Mouse (Mus musculus) liver, embryonic 11.5 days (tissue): ENCODE data around the gene Gps2. TPM values are rescaled to one million over a fixed set of nuclear protein-coding genes. Genes with fewer than 3 reads are reported as not detected.

ENCODE experiments used
- ATAC-seq: fragments of 200-750 bp; cut with Nextera tagmentation; replicated peaks from 2 replicates; pipeline ENCODE4 v1.8.0; 2017; ENCODE audit warnings: moderate number of reproducible peaks, mild to moderate bottlenecking, moderate TSS enrichment, moderate library complexity; ENCODE audit not compliant: low FRiP score
- DNase-seq: peaks from one replicate; pipeline ENCODE4 v3.0.0-alpha.2; 2017; ENCODE audit warnings: low spot score
- H3K27ac ChIP-seq: fragments of 300-500 bp; sonication (generic); 2 replicates; pipeline ENCODE4 v1.5.1; 2014; ENCODE audit warnings: mild to moderate bottlenecking, low read depth, low read length, control low read depth
- H3K27me3 ChIP-seq: fragments of 300-500 bp; sonication (generic); replicated peaks from 2 replicates; pipeline ENCODE4 v1.6.1; 2014; ENCODE audit warnings: low read length, mixed read lengths; ENCODE audit not compliant: control insufficient read depth, insufficient read depth
- H3K36me3 ChIP-seq: fragments of 300-500 bp; sonication (generic); 2 replicates; pipeline ENCODE4 v1.6.1; 2014; ENCODE audit warnings: mild to moderate bottlenecking, low read length, moderate library complexity, mixed read lengths; ENCODE audit not compliant: control insufficient read depth, insufficient read depth
- H3K4me1 ChIP-seq: fragments of 300-500 bp; sonication (generic); replicated peaks from 2 replicates; pipeline ENCODE4 v1.6.1; 2014; ENCODE audit warnings: low read length, mixed read lengths; ENCODE audit not compliant: control insufficient read depth, insufficient read depth
- H3K4me2 ChIP-seq: fragments of 300-500 bp; sonication (generic); 2 replicates; pipeline ENCODE4 v1.6.1; 2014; ENCODE audit warnings: mild to moderate bottlenecking, control low read depth, moderate library complexity
- H3K4me3 ChIP-seq: fragments of 300-500 bp; sonication (generic); 2 replicates; pipeline ENCODE4 v1.5.1; 2014; ENCODE audit warnings: low read depth, low read length, control low read depth
- H3K9ac ChIP-seq: fragments of 300-500 bp; sonication (generic); 2 replicates; pipeline ENCODE4 v1.6.1; 2014; ENCODE audit warnings: low read depth, low read length, control low read depth
- H3K9me3 ChIP-seq: fragments of 300-500 bp; sonication (generic); 2 replicates; pipeline ENCODE4 v1.6.1; 2016; ENCODE audit warnings: low read length, inconsistent platforms, mixed read lengths; ENCODE audit not compliant: control insufficient read depth
- WGBS: fragments of 180-500 bp; shearing (Covaris S2); extraction: QIAGEN DNeasy Blood & Tissue Kit; methylation state at CpG from one replicate; pipeline ENCODE4 v1.1.7; 2014; 5-methylcytosine and 5-hydroxymethylcytosine counted together
- polyA plus RNA-seq: library from polyadenylated mRNA; unstranded; fragments of >200 nt; fragmentation: Nextera tagmentation; extraction: Ambion mirVana; gene quantifications from 2 replicates; pipeline ENCODE4 v1.2.1, GENCODE M21; 2014

The Gps2 gene
- polyA plus RNA-seq, 1 experiment from 2014 or later: 130 TPM

DNA sequence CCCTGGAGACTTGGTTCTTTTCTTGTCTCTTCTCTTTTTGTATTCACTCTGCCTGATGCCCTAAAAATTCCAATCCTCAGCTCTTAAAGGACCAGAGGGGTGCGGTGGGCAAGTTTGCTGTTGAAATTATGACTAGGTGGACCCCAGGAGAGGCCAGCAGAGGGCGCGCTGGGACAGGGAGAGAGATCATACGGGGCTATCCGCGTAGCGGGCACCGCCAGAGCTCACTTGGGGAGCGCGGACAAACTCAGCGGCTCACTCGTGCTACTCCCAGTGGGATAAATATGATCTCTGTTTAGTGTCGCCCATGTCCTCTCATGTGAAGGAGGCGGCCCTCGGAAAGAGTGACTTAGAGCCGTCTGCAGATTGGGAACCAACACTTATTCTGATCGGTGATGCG lies 20.5 kb downstream of the Gps2 start:
- DNase-seq (peak; percentile 94), ATAC-seq (no peak; the same call in 1 of the 2 replicates)
- Histone ChIP-seq H3K9me3 (no peaks in the 10 kb centered on the region), H3K36me3 (no peaks in the 10 kb centered on the region), H3K27me3 (peaks cover 47% of the 10 kb centered on the region), H3K4me2 (peak overlapping the region; percentile 90), H3K4me3 (peak overlapping the region; percentile 7; the same call in 1 of the 2 replicates), H3K9ac (no peak overlapping the region), H3K4me1 (peaks cover 19% of the 10 kb centered on the region), H3K27ac (no peak overlapping the region)
- 2% methylated on average over 18 of the region's 18 CpGs for WGBS

DNA sequence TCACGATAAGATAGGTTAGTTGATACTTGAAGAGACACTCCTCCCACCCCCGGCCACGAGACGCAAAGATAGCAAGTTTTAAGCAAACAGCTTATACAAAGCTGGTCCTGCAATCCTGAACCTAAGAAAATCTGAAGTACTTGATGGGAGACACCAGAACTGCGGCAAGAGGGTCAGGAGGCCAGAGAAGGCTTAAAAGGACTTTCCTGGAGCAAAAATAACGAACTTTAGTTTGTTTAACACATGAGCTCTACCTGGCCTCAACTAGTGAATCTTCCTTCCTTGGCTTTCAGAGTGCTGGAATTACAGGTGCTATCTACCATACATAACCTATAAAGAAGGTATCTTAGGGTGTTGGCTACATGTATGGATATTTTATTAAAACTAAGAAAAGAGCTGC lies 21.0 kb downstream of the Gps2 start:
- Histone ChIP-seq H3K4me1 (peaks cover 19% of the 10 kb centered on the region), H3K4me3 (peak overlapping the region; percentile 43), H3K9ac (no peak overlapping the region)

DNA sequence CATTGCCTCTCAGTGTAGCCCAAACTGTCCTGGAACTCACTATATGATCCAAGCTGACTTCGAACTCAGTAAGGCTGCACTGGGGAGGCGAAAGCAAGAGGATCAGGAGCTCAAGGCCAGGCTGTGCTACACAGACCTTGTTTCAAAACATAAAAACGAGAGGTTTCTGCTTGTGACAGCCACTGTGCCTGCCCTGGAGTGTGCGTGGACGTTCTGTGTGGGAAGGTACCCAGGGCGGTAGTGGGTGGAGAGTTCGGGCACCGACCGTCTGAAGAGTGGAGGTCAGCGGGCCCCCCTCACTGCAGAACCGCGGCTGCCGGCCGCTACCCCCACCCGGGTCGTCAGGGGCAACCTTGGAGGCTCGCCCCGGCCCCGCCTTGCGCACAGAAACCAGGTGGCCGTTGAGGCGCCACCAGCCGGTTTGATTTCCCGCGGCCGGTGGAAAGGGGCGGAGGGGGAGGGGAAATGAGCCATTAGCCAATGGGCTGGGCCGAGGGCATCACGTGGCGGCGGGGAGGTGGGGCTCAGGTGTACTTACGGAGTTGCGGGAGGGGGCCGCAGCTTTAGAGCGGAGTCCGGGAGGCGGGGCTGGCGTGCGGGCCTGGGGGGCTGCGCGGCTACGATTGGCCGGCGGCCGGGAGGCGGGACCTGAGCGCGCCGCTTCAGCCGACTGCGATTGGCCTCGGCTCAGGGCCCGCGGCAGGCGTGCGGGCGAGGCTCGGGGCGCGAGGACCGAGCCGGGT lies 21.6 kb downstream of the Gps2 start, which contains the start of gene Ybx2:
Gene Ybx2 (plus strand): TSS at position 660 of the 743 bp plus-strand sequence.
- Histone ChIP-seq H3K4me2 (peak within 1 kb of the TSS; percentile 90), H3K4me3 (peak within 1 kb of the TSS; percentile 43), H3K36me3 (no peaks in the 10 kb centered on the region), H3K9ac (peak within 1 kb of the TSS; percentile 34), H3K9me3 (no peaks in the 10 kb centered on the region), H3K4me1 (peaks cover 19% of the 10 kb centered on the region), H3K27ac (no peak within 1 kb of the TSS), H3K27me3 (peaks cover 58% of the 10 kb centered on the region)
- ATAC-seq (peak; percentile 80), DNase-seq (peak; percentile 88)
- WGBS: 1% methylated on average over 53 of the region's 62 CpGs

More for the DNA sequence above, 21.0 kb downstream of the Gps2 start:
- no peak for DNase-seq
- ATAC-seq: no peak
- peaks cover 52% of the 10 kb centered on the region for H3K27me3 ChIP-seq
- no peak overlapping the region for H3K27ac ChIP-seq
- H3K9me3 ChIP-seq: no peaks in the 10 kb centered on the region
- peak overlapping the region; percentile 90 for H3K4me2 ChIP-seq
- 16% methylated on average over 6 of the region's 6 CpGs for WGBS
- H3K36me3 ChIP-seq: no peaks in the 10 kb centered on the region

DNA sequence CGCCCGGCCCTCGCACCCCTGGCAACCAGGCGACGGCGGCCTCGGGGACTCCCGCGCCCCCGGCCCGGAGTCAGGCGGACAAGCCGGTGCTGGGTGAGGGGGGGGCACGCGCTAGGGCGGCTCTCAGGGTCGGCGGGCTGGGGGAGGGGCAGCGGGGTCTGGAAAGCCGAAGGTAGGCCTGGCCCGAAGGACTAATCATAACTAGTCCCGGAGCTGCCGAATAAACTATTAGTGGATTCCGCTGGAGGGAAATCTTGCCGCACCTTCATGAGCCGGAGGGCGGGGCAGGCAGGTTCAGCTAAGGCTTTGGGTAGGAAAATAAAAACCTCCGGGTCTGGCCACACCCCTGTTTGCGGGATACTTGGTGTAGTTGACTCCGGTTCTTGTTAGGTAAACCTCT lies 22.5 kb downstream of the Gps2 start:
- whole genome bisulfite sequencing: 4% methylated on average over 30 of the region's 30 CpGs
- Histone ChIP-seq H3K4me1 (peaks cover 19% of the 10 kb centered on the region), H3K27me3 (peaks cover 63% of the 10 kb centered on the region), H3K4me2 (peak overlapping the region; percentile 90), H3K9me3 (no peaks in the 10 kb centered on the region), H3K27ac (no peak overlapping the region), H3K4me3 (peak overlapping the region; percentile 43), H3K9ac (peak overlapping the region; percentile 4), H3K36me3 (no peaks in the 10 kb centered on the region)
- ATAC-seq: no peak
- DNase-seq: no peak

DNA sequence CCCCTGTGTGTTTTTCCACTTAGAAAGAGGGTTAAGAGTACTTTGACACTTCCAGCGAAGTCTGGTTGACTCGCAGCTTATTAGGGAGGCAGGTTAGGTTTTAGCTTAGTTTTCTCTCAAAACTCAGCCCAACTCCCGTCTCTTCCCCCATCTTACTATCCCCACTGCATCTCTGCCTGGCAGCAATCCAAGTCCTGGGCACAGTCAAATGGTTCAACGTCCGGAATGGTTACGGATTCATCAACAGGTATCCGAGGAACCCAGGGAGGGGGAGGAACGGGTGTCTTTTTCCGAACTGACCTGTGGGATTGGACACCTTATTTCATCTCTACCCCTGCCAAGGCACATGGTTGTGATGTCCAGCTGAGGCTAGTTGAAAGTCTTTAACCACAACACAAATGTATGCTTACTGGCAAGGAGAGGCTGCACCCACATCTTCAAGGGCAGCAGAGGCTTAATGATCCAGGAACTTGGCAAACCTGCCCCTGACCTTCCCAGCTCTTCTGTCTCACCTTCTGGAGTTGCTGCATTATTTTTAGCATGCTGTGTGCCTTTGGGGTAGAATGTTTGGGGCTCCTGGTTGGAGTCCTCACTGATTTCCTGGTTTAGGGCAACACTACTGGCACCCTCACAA lies 23.1 kb downstream of the Gps2 start:
- Histone ChIP-seq H3K9ac (no peak overlapping the region), H3K27ac (no peak overlapping the region), H3K9me3 (no peaks in the 10 kb centered on the region), H3K4me1 (peaks cover 19% of the 10 kb centered on the region), H3K4me2 (peak overlapping the region; percentile 90), H3K36me3 (no peaks in the 10 kb centered on the region), H3K4me3 (peak overlapping the region; percentile 43; the same call in 1 of the 2 replicates), H3K27me3 (peaks cover 63% of the 10 kb centered on the region)
- DNase-seq (no peak), ATAC-seq (no peak)
- 45% methylated on average over 9 of the region's 9 CpGs for WGBS

DNA sequence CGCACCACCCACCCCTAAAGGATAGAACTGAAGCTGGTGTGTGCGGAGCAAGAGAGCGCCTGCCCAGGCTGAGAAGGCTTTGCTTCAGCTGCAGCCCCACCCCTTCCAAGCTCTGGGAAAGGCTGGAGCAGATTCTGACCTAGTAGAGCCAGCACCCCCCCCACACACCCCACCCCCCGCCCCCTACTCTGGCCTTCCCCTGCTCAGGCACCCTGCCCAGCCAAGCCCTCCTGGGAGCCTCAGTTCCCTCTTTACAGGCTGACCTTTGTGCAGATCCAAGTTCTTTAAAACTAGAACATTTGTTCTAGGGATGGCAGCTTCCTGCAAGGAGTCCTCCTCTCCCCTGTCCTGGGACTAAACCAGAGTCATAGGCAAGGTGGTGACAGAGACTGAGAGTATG lies 23.7 kb downstream of the Gps2 start:
- ATAC-seq (no peak), DNase-seq (no peak)
- Histone ChIP-seq H3K4me3 (no peak overlapping the region), H3K9ac (no peak overlapping the region), H3K4me1 (peaks cover 19% of the 10 kb centered on the region), H3K4me2 (no peak overlapping the region), H3K27me3 (peaks cover 63% of the 10 kb centered on the region), H3K36me3 (no peaks in the 10 kb centered on the region), H3K27ac (no peak overlapping the region), H3K9me3 (no peaks in the 10 kb centered on the region)
- 33% methylated on average over 4 of the region's 4 CpGs for WGBS

DNA sequence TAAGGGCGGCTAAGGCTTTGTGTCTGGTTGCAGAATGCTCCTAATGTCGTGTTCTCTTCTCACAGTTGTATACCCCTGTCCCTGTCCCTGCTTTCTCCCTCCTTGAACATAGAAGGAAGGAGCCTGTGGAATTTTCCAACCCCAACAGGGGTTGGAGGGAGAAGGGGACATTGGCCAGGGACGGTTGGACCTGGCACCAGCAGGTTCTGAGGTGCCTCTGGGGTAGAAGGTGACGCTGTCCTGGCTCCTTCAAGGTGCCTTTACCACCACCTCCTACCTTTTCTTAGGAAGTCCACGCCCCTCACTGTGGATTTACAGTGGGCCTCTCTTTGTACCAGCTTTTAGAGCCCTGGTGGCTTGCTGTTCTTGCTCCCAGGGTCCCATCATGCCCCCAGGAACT lies 24.1 kb downstream of the Gps2 start:
- no peak for ATAC-seq
- H3K9ac ChIP-seq: no peak overlapping the region
- H3K27me3 ChIP-seq: peaks cover 66% of the 10 kb centered on the region
- peaks cover 17% of the 10 kb centered on the region for H3K4me1 ChIP-seq
- no peaks in the 10 kb centered on the region for H3K36me3 ChIP-seq
- no peak for DNase-seq
- no peak overlapping the region for H3K4me2 ChIP-seq
- H3K4me3 ChIP-seq: no peak overlapping the region
- no peaks in the 10 kb centered on the region for H3K9me3 ChIP-seq
- no peak overlapping the region for H3K27ac ChIP-seq
- 64% methylated on average over 5 of the region's 5 CpGs for whole genome bisulfite sequencing

DNA sequence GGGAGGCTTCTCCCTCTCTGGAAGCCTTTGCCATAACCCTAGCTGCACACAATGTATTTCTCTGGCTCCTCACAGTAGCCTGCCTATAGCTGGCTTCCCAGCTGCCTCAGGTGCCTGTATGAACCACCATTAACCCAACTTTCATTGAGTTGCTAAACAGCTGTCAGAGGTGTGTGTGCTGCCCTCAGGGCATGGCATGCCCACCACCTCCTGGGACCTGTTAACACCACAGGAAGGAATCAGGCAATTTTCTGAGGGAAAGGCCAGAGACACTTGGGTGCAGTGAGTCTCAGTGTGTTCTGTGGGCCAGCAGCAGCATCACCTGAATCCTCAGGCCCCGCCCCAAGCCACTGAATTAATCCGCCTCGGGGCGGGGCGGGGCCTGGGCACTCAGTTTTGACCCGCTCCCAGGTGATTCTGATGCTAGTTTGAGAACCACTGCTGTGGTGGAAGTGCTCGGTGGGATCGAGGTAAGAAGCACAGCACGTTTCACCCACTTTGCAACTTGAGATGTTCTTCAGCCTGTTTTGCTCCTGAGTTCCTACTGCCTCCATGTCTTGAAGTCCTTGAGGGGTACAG lies 24.8 kb downstream of the Gps2 start:
- Histone ChIP-seq H3K27me3 (peaks cover 71% of the 10 kb centered on the region), H3K9me3 (no peaks in the 10 kb centered on the region), H3K9ac (no peak overlapping the region), H3K27ac (no peak overlapping the region), H3K36me3 (no peaks in the 10 kb centered on the region), H3K4me2 (no peak overlapping the region), H3K4me3 (no peak overlapping the region), H3K4me1 (peaks cover 17% of the 10 kb centered on the region)
- DNase-seq (no peak), ATAC-seq (no peak)
- 34% methylated on average over 9 of the region's 9 CpGs for WGBS
